Mouse (Mus musculus) heart, postnatal 25 days (tissue): ENCODE data around the gene Olfr1102. TPM values are rescaled to one million over a fixed set of nuclear protein-coding genes. Genes with fewer than 3 reads are reported as not detected.

Experiments
- DNase-seq: peaks from one replicate; pipeline ENCODE4 v3.0.0; 2022; ENCODE audit warnings: low spot score
- intact Hi-C: fragments of 180-260 bp; cut with DNase I; formaldehyde crosslinking; loops from one replicate; pipeline ENCODE4 v1.15.1; 2025
- total RNA-seq, 2 experiments: library from RNA; stranded (reverse); gene quantifications; 2 replicates each; pipeline ENCODE4 v1.2.3; 2021

Gene Olfr1102
- total RNA-seq = not detected

DNA sequence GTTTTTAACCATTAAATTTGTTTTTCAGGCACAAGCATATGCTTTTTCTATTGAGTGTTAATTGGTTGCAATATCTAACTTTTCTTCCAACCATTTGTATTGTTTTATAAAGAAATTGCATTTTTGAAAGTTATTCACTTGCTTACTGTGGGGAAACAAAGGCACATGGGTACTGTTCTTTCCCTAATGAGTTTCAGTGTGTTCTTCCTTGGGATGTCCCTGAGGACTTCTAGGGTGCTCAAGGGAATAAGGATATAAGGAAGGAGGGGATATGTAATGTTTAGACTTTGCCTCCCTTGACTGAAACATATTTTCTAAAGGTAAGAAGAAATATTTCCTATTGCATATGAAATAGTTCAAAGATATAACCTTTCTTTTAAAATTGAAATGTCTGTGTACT, at the start of gene Olfr1102:
Gene Olfr1102 (plus strand): TSS at position 301 of the 400 bp plus-strand sequence.
- DNase-seq = no peak
- intact Hi-C loops = no loop called here

DNA sequence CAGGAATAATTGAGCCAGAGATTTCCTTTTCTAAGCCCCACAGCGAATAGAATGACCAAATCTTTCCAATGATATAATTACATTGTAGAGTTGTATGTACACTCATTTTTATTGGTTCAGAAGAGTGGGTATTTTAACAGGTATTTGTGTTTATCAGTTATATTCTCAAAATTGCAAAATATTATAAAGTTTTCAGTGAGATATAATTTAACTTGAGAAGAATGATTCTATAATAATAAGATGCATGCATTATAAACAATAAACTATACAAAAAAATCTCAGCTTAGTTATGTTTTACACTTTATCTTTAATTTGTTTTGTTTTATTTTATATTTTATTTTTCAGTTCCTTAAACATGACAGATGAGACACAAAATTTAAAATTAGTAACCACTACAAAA, 37.6 kb upstream of the Olfr1102 start, which contains the start of gene Olfr1099:
Gene Olfr1099 (minus strand): TSS at position 101 of the 400 bp plus-strand sequence.
- DNase-seq = no peak
- intact Hi-C loops = no loop called here

DNA sequence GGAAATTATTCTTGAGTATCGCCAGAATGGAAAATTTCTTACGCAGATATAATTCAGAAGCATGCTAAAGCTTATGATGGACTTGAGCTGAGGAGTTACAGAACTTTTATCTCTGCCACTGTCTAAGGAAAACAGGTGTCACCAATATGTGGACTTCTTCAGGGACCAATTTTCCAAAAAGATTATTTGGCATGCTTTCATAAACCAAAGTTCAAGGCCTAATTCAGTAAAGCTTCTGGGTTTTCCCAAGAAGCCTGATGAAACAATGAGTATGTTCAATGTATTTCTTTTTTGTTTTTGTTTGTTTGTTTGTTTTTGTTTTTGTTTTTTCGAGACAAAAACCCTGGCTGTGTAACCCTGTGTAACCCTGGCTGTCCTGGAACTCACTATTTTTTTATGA, 18.3 kb upstream of the Olfr1102 start, which contains the start of gene Olfr1100:
Gene Olfr1100 (minus strand): TSS at position 101 of the 400 bp plus-strand sequence.
- intact Hi-C loops = no loop called here
- DNase-seq = no peak

DNA sequence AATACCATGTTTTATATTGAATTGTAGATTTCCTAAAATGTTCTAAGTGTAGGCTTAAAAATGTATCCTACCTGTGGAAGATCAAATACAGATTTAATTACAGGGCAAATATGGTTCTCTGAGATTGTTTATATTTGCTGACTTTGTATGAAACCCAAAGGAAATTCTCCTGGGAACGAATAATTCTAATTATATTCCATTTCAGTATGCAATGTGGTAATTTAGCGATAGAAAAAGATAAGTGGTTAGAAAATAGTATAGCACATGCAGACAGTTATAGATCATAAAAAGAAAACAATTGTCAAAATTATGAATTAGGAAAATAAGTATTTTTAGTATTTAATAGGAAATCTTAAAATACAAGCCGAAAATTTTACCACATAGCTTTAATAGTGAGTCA, 7.1 kb upstream of the Olfr1102 start, which contains the start of gene Olfr1101:
Gene Olfr1101 (minus strand): TSS at position 101 of the 400 bp plus-strand sequence.
- intact Hi-C loops = no loop called here
- no peak for DNase-seq

DNA sequence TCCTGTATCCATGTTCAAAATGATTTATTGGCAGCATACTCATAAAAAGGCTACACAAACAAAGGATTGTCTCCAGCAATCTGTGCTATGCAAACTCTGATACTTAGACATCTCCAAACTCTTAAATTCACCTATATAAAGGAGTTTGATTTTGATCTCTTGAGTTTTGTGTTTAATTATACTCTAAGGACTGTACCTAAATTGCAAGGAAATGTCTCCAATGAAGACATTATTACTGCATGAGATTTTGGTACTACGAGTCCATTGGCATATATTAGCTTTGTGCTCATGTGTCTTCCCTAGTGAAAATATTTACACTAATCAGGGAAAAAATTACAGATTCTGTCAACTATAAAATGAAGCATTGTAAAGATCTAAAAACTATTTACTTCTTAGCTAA, 28.8 kb downstream of the Olfr1102 start, which contains the start of gene Olfr1104:
Gene Olfr1104 (minus strand): TSS at position 101 of the 400 bp plus-strand sequence.
- intact Hi-C loops = no loop called here
- DNase-seq = no peak

DNA sequence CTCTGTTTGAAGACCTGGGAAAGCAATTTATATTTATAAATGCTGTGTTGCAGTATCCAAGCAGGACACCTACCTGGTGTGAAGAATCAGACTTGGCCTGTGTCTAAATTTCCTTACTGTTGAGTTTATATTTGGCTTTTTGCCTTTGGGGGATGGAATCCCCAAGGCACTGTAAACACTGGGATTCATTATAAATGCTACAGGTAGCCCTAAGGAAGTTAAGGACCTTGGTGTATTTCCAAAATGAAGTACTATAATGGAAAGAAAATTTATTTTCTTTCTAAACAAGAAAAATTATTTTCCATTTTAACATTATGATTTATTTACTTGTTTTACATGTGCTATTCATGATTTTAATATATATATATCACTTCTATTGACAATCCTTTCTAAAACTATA, 38.2 kb downstream of the Olfr1102 start, which contains the start of gene Olfr1105:
Gene Olfr1105 (minus strand): TSS at position 101 of the 400 bp plus-strand sequence.
- no peak for DNase-seq
- intact Hi-C loops = no loop called here

DNA sequence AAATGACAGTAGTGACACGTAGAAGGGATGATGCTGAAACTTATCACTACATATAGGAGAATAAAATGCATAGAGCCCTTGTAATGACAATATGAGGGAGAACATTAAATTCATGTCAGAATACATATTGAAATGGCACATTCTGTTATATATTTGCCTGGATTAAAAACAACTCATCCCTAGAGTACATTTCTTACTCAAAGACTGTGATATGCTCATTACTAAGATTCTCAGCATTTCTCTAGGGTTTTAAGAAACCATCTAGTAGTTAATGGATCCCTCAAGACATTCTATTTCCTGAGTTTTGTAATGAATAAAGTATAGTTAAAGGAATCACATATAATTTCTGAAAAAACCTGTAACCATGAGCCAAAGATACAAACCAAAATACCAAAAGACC, 54.0 kb downstream of the Olfr1102 start, which contains the start of gene Olfr1106:
Gene Olfr1106 (minus strand): TSS at position 101 of the 400 bp plus-strand sequence.
- DNase-seq = no peak
- intact Hi-C loops = no loop called here

Other genes with a start within 250 kb of the Olfr1102 start
- not detected for gene Olfr1090, start 239.4 kb upstream of the Olfr1102 start, total RNA-seq
- not detected for gene Olfr1093, start 215.9 kb upstream of the Olfr1102 start, total RNA-seq
- not detected for gene Olfr141, start 188.4 kb upstream of the Olfr1102 start, total RNA-seq
- not detected for gene Olfr1094, start 173.7 kb upstream of the Olfr1102 start, total RNA-seq
- not detected for gene Olfr1095, start 146.7 kb upstream of the Olfr1102 start, total RNA-seq
- not detected for gene Gm13723, start 123.6 kb upstream of the Olfr1102 start, total RNA-seq
- not detected for gene Olfr1097, start 106.2 kb upstream of the Olfr1102 start, total RNA-seq
- not detected for gene Olfr1098, start 73.9 kb upstream of the Olfr1102 start, total RNA-seq
- not detected for gene Olfr1099, start 37.7 kb upstream of the Olfr1102 start, total RNA-seq
- gene Olfr1100, start 18.4 kb upstream of the Olfr1102 start, total RNA-seq = not detected
- not detected for gene Olfr1101, start 7.2 kb upstream of the Olfr1102 start, total RNA-seq
- gene Olfr1104, start 28.7 kb downstream of the Olfr1102 start, total RNA-seq = not detected
- gene Olfr1105, start 38.1 kb downstream of the Olfr1102 start, total RNA-seq = not detected
- gene Olfr1106, start 53.9 kb downstream of the Olfr1102 start, total RNA-seq = not detected
- gene Olfr1107, start 77.4 kb downstream of the Olfr1102 start, total RNA-seq = not detected
- gene Olfr1109, start 97.6 kb downstream of the Olfr1102 start, total RNA-seq = not detected
- not detected for gene Olfr259, start 116.2 kb downstream of the Olfr1102 start, total RNA-seq
- not detected for gene Olfr1110, start 141.9 kb downstream of the Olfr1102 start, total RNA-seq
- not detected for gene Olfr1111, start 154.2 kb downstream of the Olfr1102 start, total RNA-seq
- gene Olfr1112, start 189.4 kb downstream of the Olfr1102 start, total RNA-seq = not detected
- gene Olfr1113, start 210.6 kb downstream of the Olfr1102 start, total RNA-seq = not detected
- not detected for gene Olfr1115, start 249.6 kb downstream of the Olfr1102 start, total RNA-seq